Mouse (Mus musculus) activated CD4-positive, CD25-positive, alpha-beta regulatory T cell, adult 4 months (primary cell): ENCODE results near the gene Fam204a. TPM values are rescaled to one million over a fixed set of nuclear protein-coding genes. Genes with fewer than 3 reads are reported as not detected.

Source experiments
- ATAC-seq: one replicate; pipeline ENCODE4 v1.8.0; 2017
- polyA plus RNA-seq, 2 experiments: library from polyadenylated mRNA; unstranded; fragments of 100-300 nt; shearing (Covaris generic); gene quantifications; one replicate each; pipeline ENCODE4 v1.2.1; 2017

Fam204a gene
- polyA plus RNA-seq, 2 experiments from 2014 or later = 64.6 to 69.0 TPM

GRCm38 (mm10) chr19:60159827-60160226 lies 66.7 kb downstream of the Fam204a start:
- no peak for ATAC-seq

GRCm38 (mm10) chr19:60155266-60155665 lies 71.2 kb downstream of the Fam204a start:
- no peak for ATAC-seq

- ATAC-seq = no peak
Measured at GRCm38 (mm10) chr19:60153096-60153495, 73.4 kb downstream of the Fam204a start.

GRCm38 (mm10) chr19:60150056-60150455 lies 76.4 kb downstream of the Fam204a start:
- ATAC-seq = no peak

DNA sequence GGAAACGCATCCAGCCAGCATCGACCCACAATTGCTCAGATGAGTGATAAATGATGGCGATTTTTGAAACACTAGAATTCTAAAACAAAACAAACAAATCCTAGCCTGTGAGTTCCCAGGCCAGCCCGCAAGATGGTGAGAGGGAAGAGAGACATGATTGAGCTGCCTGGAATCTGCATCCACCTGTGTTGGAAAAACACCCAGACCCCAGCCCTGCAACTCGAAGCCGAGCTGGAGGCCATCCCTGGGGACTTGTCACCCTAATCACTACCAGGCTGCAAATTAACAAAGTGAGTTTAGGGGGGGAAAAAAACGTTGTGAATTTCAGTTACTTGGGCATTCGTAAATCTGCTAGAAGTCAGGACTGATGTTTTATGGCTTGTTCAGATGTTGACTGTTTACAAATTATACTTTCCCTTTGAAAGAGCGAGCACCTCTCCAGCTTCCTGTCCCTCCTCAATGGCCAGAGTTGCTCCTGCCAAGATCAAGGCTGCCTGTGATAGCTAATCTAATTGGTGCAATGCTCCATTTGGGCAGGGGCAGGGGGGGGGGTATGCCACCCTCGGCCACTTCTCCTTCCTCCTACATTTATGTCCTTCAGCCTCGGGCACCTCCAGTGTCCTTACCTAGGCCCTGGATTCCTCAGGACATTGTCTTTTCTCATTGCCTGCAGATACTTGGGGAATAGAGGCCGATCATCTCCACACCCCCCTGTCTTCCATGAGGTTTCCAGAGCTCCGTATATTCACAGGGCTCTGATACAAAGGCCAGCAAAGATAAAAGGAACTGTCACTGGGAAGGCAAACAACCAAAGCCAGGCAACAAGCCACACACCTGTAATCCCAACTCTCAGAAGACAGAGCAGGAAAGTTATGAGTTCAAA lies 77.2 kb downstream of the Fam204a start:
- ATAC-seq = no peak

Other genes with a start within 250 kb of the Fam204a start
- not detected for gene Prlhr, start 241.6 kb upstream of the Fam204a start, polyA plus RNA-seq